In the genomic region with DNA sequence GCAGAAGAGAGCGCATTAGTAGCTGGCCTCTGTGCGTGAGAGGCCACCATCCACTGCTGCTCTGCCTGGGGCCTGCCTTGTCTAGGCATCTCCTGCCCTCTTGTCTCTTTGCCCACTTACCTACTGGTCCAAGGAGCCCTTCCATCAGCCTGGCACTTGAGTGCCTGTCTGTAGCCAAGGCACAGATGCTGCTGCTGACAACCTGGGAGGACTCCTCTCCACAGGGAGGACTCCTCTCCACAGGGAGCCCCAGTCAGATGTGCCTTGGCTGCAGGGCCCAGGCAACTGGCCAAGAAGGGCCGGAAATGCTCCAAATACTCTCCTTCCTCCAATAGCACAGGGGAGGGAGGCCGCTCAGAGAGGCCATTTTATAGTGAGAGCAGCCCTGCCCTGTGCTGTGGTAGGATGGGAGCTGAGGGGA, we compare ENCODE assay signal across 7 mouse cellular contexts. TPM values are rescaled to one million over a fixed set of nuclear protein-coding genes. Genes with fewer than 3 reads are reported as not detected.
DNase-seq lines count a peak whose midpoint lies in the region; ATAC-seq and TF ChIP-seq lines count a peak whose summit lies in the region.

No protein-coding gene starts in this region.

- H3K9ac ChIP-seq in limb, embryonic 12.5 days (replicated peaks), result no peak overlapping the region

- peak overlapping the region; percentile 36 for H3K4me2 ChIP-seq in limb, embryonic 12.5 days

- H3K4me1 ChIP-seq in limb, embryonic 12.5 days (replicated peaks), result peaks cover 97% of the 10 kb centered on the region
- peaks cover 82% of the 10 kb centered on the region for H3K4me1 ChIP-seq in midbrain, embryonic 10.5 days
- peaks cover 14% of the 10 kb centered on the region for H3K4me1 ChIP-seq in testis, adult 2 months (ENCODE audit: control insufficient read depth, insufficient read depth, low read length)

- WGBS in limb, embryonic 12.5 days, result 55% methylated on average over 4 of the region's 4 CpGs
- WGBS in midbrain, embryonic 10.5 days, result 64% methylated on average over 4 of the region's 4 CpGs

- peaks cover 47% of the 10 kb centered on the region for H3K36me3 ChIP-seq in limb, embryonic 12.5 days
- H3K36me3 ChIP-seq in midbrain, embryonic 10.5 days, result peaks cover 15% of the 10 kb centered on the region
- no peaks in the 10 kb centered on the region for H3K36me3 ChIP-seq in testis, adult 2 months (ENCODE audit: control insufficient read depth, insufficient read depth, low read length)

- H3K27ac ChIP-seq in limb, embryonic 12.5 days, result peak overlapping the region; percentile 86
- peak overlapping the region; percentile 42; the same call in 1 of the 2 replicates for H3K27ac ChIP-seq in midbrain, embryonic 10.5 days (replicated peaks)
- peak overlapping the region; percentile 12; the same call in 1 of the 2 replicates for H3K27ac ChIP-seq in testis, adult 2 months (ENCODE audit: control insufficient read depth, insufficient read depth, low read depth, low read length)

- ATAC-seq in limb, embryonic 12.5 days (ENCODE audit: insufficient number of reproducible peaks, insufficient read depth, low FRiP score, low TSS enrichment, low read depth), result peak; percentile 52; the same call in 1 of the 2 replicates

- no peak for TF ChIP-seq POLR2A in testis, adult 2 months (IDR thresholded peaks at IDR 0.05; ENCODE audit: control insufficient read depth, low read depth, low read length)

- DNase-seq in adrenal gland, adult 8-10 months, result peak; percentile 79
- DNase-seq in cerebellum, postnatal 36 days, result peak; percentile 89 to 90
- peak; percentile 100 for DNase-seq in heart, adult 11 months
- DNase-seq in kidney, adult 18-20 months, result peak; percentile 86
- DNase-seq in midbrain, embryonic 10.5 days (ENCODE audit: low spot score), result no peak

- no peak for TF ChIP-seq CTCF in testis, adult 2 months (IDR thresholded peaks at IDR 0.05; ENCODE audit: control insufficient read depth, insufficient read depth, insufficient replicate concordance, low read depth, low read length)

- H3K9me3 ChIP-seq in limb, embryonic 12.5 days, result no peaks in the 10 kb centered on the region
- H3K9me3 ChIP-seq in midbrain, embryonic 10.5 days (replicated peaks), result no peaks in the 10 kb centered on the region

- H3K27me3 ChIP-seq in limb, embryonic 12.5 days, result no peaks in the 10 kb centered on the region
- no peaks in the 10 kb centered on the region for H3K27me3 ChIP-seq in midbrain, embryonic 10.5 days (ENCODE audit: low read depth, poor library complexity, severe bottlenecking)
- no peaks in the 10 kb centered on the region for H3K27me3 ChIP-seq in testis, adult 2 months (ENCODE audit: control insufficient read depth, insufficient read depth, low read length)

- no peak overlapping the region for H3K4me3 ChIP-seq in limb, embryonic 12.5 days (replicated peaks)
- no peak overlapping the region for H3K4me3 ChIP-seq in midbrain, embryonic 10.5 days
- no peak overlapping the region for H3K4me3 ChIP-seq in testis, adult 2 months (ENCODE audit: control insufficient read depth, low read depth, low read length)

RNA-seq across cellular contexts. Expression of gene Ctdsp2, which starts 8.0 kb away (rescaled TPM):
- 100 to 1,000 TPM; 140 to 170 (median 157) TPM for total RNA-seq in adrenal gland, adult 8-10 months (2022)
- 74.6 and 89.2 TPM in 2 replicates for polyA plus RNA-seq in limb, embryonic 12.5 days (2016; fragmentation: Nextera tagmentation; extraction: Ambion mirVana)
- 36.8 and 39.3 TPM in 2 replicates for polyA plus RNA-seq in midbrain, embryonic 10.5 days (2016; fragmentation: Nextera tagmentation; extraction: Ambion mirVana)
- polyA plus RNA-seq in testis, adult 2 months (2012; rRNA removed), result 39.4 and 46.8 TPM in 2 replicates

RNA-seq across cellular contexts. Expression of gene Avil, which starts 14.0 kb away (rescaled TPM):
- 1 to 10 TPM; 1.6 to 2.4 (median 2.0) TPM for total RNA-seq in adrenal gland, adult 8-10 months (2022)
- 0.15 and 1.1 TPM in 2 replicates for polyA plus RNA-seq in limb, embryonic 12.5 days (2016; fragmentation: Nextera tagmentation; extraction: Ambion mirVana)
- 0.36 and 2.2 TPM in 2 replicates for polyA plus RNA-seq in midbrain, embryonic 10.5 days (2016; fragmentation: Nextera tagmentation; extraction: Ambion mirVana)
- 0.04 and 0.20 TPM in 2 replicates for polyA plus RNA-seq in testis, adult 2 months (2012; rRNA removed)

RNA-seq across cellular contexts. Expression of gene Tsfm, which starts 44.1 kb away (rescaled TPM):
- 10 to 100 TPM; 67.1 to 71.5 (median 68.1) TPM for total RNA-seq in adrenal gland, adult 8-10 months (2022)
- 85.2 and 99.1 TPM in 2 replicates for polyA plus RNA-seq in limb, embryonic 12.5 days (2016; fragmentation: Nextera tagmentation; extraction: Ambion mirVana)
- polyA plus RNA-seq in midbrain, embryonic 10.5 days (2016; fragmentation: Nextera tagmentation; extraction: Ambion mirVana), result 101 and 107 TPM in 2 replicates
- 12.2 and 14.3 TPM in 2 replicates for polyA plus RNA-seq in testis, adult 2 months (2012; rRNA removed)

RNA-seq across cellular contexts. Expression of gene Mettl1, which starts 54.7 kb away (rescaled TPM):
- total RNA-seq in adrenal gland, adult 8-10 months (2022), result 10 to 100 TPM; 19.3 to 33.1 (median 26.4) TPM
- 52.5 and 53.7 TPM in 2 replicates for polyA plus RNA-seq in limb, embryonic 12.5 days (2016; fragmentation: Nextera tagmentation; extraction: Ambion mirVana)
- 54.3 and 56.7 TPM in 2 replicates for polyA plus RNA-seq in midbrain, embryonic 10.5 days (2016; fragmentation: Nextera tagmentation; extraction: Ambion mirVana)
- polyA plus RNA-seq in testis, adult 2 months (2012; rRNA removed), result 9.4 and 10.0 TPM in 2 replicates

RNA-seq across cellular contexts. Expression of gene Eef1akmt3, which starts 54.8 kb away (rescaled TPM):
- total RNA-seq in adrenal gland, adult 8-10 months (2022), result under 1 TPM; 0.12 to 0.66 (median 0.37) TPM
- polyA plus RNA-seq in limb, embryonic 12.5 days (2016; fragmentation: Nextera tagmentation; extraction: Ambion mirVana), result 0.50 TPM in 2 replicates
- polyA plus RNA-seq in midbrain, embryonic 10.5 days (2016; fragmentation: Nextera tagmentation; extraction: Ambion mirVana), result 0.19 and 0.26 TPM in 2 replicates
- 0.05 and 0.08 TPM in 2 replicates for polyA plus RNA-seq in testis, adult 2 months (2012; rRNA removed)

Comparison
In these comparisons a context has a peak if more than half of its experiments do, and no peak if none do; other contexts are left out.
1. H3K27ac ChIP-seq: peak in every context shown above with its lines; median percentile 86 in limb, embryonic 12.5 days; 42 in midbrain, embryonic 10.5 days; 12 in testis, adult 2 months.